Mouse (Mus musculus) kidney, postnatal 14 days (tissue): ENCODE results near the gene Cldn6.

Source experiments
- DNase-seq: peaks from one replicate; pipeline ENCODE4 v3.0.0; 2022; ENCODE audit warnings: mixed read lengths

The Cldn6 gene

GRCm38 (mm10) chr17:23675564-23676281 is 3.3 kb upstream of the Cldn6 start:
- peak; percentile 49 for DNase-seq

- peak; percentile 58 for DNase-seq
Observed at GRCm38 (mm10) chr17:23676473-23677031, 2.5 kb upstream of the Cldn6 start.

- DNase-seq = peak; percentile 91
Observed at GRCm38 (mm10) chr17:23677236-23677679, 1.8 kb upstream of the Cldn6 start, which contains the start of gene Tnfrsf12a. Tnfrsf12a (minus strand) TSS chr17:23677468.

GRCm38 (mm10) chr17:23680336-23680735 is 1.3 kb downstream of the Cldn6 start:
- no peak for DNase-seq

- DNase-seq = peak; percentile 38
Observed at GRCm38 (mm10) chr17:23681086-23681485, 2.0 kb downstream of the Cldn6 start.

- no peak for DNase-seq
Observed at GRCm38 (mm10) chr17:23682092-23682491, 3.0 kb downstream of the Cldn6 start.

GRCm38 (mm10) chr17:23682530-23682929 is 3.5 kb downstream of the Cldn6 start:
- DNase-seq = no peak

- no peak for DNase-seq
Observed at GRCm38 (mm10) chr17:23683226-23683625, 4.2 kb downstream of the Cldn6 start.

- DNase-seq = peak; percentile 37
Observed at GRCm38 (mm10) chr17:23683856-23684672, 5.0 kb downstream of the Cldn6 start, which contains the start of gene Cldn9. Cldn9 (minus strand) TSS chr17:23684026.

- no peak for DNase-seq
Observed at GRCm38 (mm10) chr17:23694491-23694890, 15.4 kb downstream of the Cldn6 start.

GRCm38 (mm10) chr17:23695801-23696200 is 16.8 kb downstream of the Cldn6 start:
- no peak for DNase-seq

GRCm38 (mm10) chr17:23699131-23700077 is 20.4 kb downstream of the Cldn6 start:
- DNase-seq = peak; percentile 51

GRCm38 (mm10) chr17:23700079-23700478 is 21.0 kb downstream of the Cldn6 start:
- DNase-seq = peak; percentile 95

GRCm38 (mm10) chr17:23703301-23703700 is 24.3 kb downstream of the Cldn6 start:
- no peak for DNase-seq

GRCm38 (mm10) chr17:23704741-23705140 is 25.7 kb downstream of the Cldn6 start:
- DNase-seq = no peak

GRCm38 (mm10) chr17:23705525-23706104 is 26.6 kb downstream of the Cldn6 start:
- DNase-seq = no peak

- DNase-seq = peak; percentile 79
Observed at GRCm38 (mm10) chr17:23706212-23706611, 27.2 kb downstream of the Cldn6 start.

- no peak for DNase-seq
Observed at GRCm38 (mm10) chr17:23717003-23717402, 38.0 kb downstream of the Cldn6 start.

- no peak for DNase-seq
Observed at GRCm38 (mm10) chr17:23719455-23719854, 40.4 kb downstream of the Cldn6 start.

GRCm38 (mm10) chr17:23721886-23722285 is 42.8 kb downstream of the Cldn6 start:
- no peak for DNase-seq

GRCm38 (mm10) chr17:23722376-23723125 is 43.5 kb downstream of the Cldn6 start, which contains the start of gene 1520401A03Rik:
1520401A03Rik (minus strand) TSS chr17:23722783.
- no peak for DNase-seq
